ENCODE assay signal across 8 mouse cellular contexts in the genomic region with DNA sequence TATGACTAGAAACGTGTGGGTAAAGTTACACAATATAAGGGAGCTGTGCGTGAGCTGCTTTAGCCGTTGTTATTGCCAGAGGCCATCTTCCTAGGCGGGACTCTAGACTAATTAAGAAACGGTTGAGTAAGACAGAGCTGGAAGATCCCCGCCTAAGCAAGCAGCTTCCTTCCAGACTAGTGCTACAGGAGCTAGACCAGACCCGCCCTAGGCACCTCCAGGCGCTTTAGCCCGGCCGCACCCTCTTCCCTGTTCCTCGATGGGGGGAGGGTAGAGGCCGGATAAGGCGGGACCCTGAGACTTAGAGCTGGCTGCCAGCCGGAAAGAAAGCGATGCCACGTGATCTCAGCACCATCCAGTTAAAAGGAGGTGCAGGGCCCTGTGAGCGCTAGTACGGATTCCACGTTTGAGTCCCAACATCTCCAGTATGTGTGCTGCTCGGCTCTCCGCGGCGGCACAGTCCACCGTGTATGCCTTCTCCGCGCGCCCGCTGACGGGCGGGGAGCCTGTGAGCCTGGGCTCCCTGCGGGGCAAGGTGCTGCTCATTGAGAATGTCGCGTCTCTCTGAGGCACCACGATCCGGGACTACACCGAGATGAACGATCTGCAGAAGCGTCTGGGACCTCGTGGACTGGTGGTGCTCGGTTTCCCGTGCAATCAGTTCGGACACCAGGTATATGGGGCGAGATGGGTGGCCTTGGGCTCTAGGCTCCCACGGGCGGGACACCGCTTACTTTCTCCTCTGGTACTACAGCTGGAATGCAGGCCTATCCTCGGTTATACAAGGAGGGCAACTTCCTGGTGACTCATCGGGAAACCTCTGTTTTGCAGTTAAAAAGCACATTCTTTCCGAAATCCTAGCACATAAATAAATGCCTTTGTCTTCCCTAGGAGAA. TPM values are rescaled to one million over a fixed set of nuclear protein-coding genes. Genes with fewer than 3 reads are reported as not detected.
DNase-seq lines count a peak whose midpoint lies in the region; ATAC-seq and TF ChIP-seq lines count a peak whose summit lies in the region.

A gene (plus strand): TSS at position 18 of the 896 bp plus-strand sequence.

- H3K36me3 ChIP-seq in C2C12 (ENCODE audit: control insufficient read depth, insufficient read depth) (peaks cover 49% of the 10 kb centered on the region), myocyte (ENCODE audit: control insufficient read depth, insufficient read depth) (peaks cover 10% of the 10 kb centered on the region)
- peaks cover 95% of the 10 kb centered on the region for H3K36me3 ChIP-seq in erythroblast, embryonic 14.5 days (ENCODE audit: control insufficient read depth)
- peaks cover 12% of the 10 kb centered on the region for H3K36me3 ChIP-seq in heart, embryonic 11.5 days (ENCODE audit: control insufficient read depth, insufficient read depth, low read length)
- H3K36me3 ChIP-seq in kidney, embryonic 16.5 days (ENCODE audit: insufficient read depth, low read length): peaks cover 20% of the 10 kb centered on the region
- peaks cover 24% of the 10 kb centered on the region for H3K36me3 ChIP-seq in liver, adult 2 months (ENCODE audit: control insufficient read depth, insufficient read depth, low read length)
- peaks cover 5% of the 10 kb centered on the region for H3K36me3 ChIP-seq in splenic B cell, adult 2 months (ENCODE audit: control insufficient read depth, insufficient read depth, low read length, poor library complexity, severe bottlenecking)

- H3ac ChIP-seq in C2C12 (ENCODE audit: control insufficient read depth, insufficient read length, low read depth) (peak within 1 kb of the TSS; percentile 81), myocyte (ENCODE audit: control insufficient read depth, insufficient read length) (peak within 1 kb of the TSS; percentile 84)

- ATAC-seq in heart, embryonic 11.5 days (replicated peaks; ENCODE audit: insufficient number of reproducible peaks, low FRiP score, low TSS enrichment): peak; percentile 95
- peak; percentile 97 for ATAC-seq in kidney, embryonic 16.5 days (ENCODE audit: low FRiP score, low TSS enrichment)

- H3K4me1 ChIP-seq in erythroblast, embryonic 14.5 days (ENCODE audit: control insufficient read depth): peaks cover 58% of the 10 kb centered on the region
- H3K4me1 ChIP-seq in heart, embryonic 11.5 days (ENCODE audit: control insufficient read depth, insufficient read depth, low read length): peaks cover 26% of the 10 kb centered on the region
- H3K4me1 ChIP-seq in kidney, embryonic 16.5 days (ENCODE audit: insufficient read depth, low read length): peaks cover 35% of the 10 kb centered on the region
- peaks cover 16% of the 10 kb centered on the region for H3K4me1 ChIP-seq in liver, adult 2 months (ENCODE audit: control insufficient read depth, insufficient read depth, low read length)

- peak within 1 kb of the TSS; percentile 70 for H3K4me3 ChIP-seq in C2C12 (ENCODE audit: insufficient read depth, poor library complexity, severe bottlenecking)
- H3K4me3 ChIP-seq in erythroblast, embryonic 14.5 days (replicated peaks): peak within 1 kb of the TSS; percentile 74
- peak within 1 kb of the TSS; percentile 85 for H3K4me3 ChIP-seq in heart, embryonic 11.5 days (ENCODE audit: low read depth, low read length)
- peak within 1 kb of the TSS; percentile 78 for H3K4me3 ChIP-seq in kidney, embryonic 16.5 days (ENCODE audit: low read length)
- peak within 1 kb of the TSS; percentile 86 for H3K4me3 ChIP-seq in liver, adult 2 months (ENCODE audit: insufficient read depth, low read depth, low read length)
- H3K4me3 ChIP-seq in myocyte: peak within 1 kb of the TSS; percentile 56

- peak within 1 kb of the TSS; percentile 98 for H3K27ac ChIP-seq in heart, embryonic 11.5 days (ENCODE audit: low read depth, low read length)
- H3K27ac ChIP-seq in kidney, embryonic 16.5 days (ENCODE audit: low read length): peak within 1 kb of the TSS; percentile 97
- peak within 1 kb of the TSS; percentile 99 for H3K27ac ChIP-seq in liver, adult 2 months (replicated peaks; ENCODE audit: insufficient read depth, low read depth, low read length)

- H3K79me3 ChIP-seq in C2C12 (ENCODE audit: low read depth): peaks cover 12% of the 10 kb centered on the region

- H3K9me3 ChIP-seq in erythroblast, embryonic 14.5 days (ENCODE audit: control insufficient read depth, low read length): peaks cover 3% of the 10 kb centered on the region; the same call in 1 of the 2 replicates
- H3K9me3 ChIP-seq in heart, embryonic 11.5 days (replicated peaks; ENCODE audit: control insufficient read depth, low read length): no peaks in the 10 kb centered on the region
- H3K9me3 ChIP-seq in kidney, embryonic 16.5 days (ENCODE audit: low read length): no peaks in the 10 kb centered on the region

- H3K27me3 ChIP-seq in C2C12 (ENCODE audit: control insufficient read depth, insufficient read depth, insufficient read length): no peaks in the 10 kb centered on the region
- H3K27me3 ChIP-seq in erythroblast, embryonic 14.5 days (ENCODE audit: control insufficient read depth): no peaks in the 10 kb centered on the region
- H3K27me3 ChIP-seq in heart, embryonic 11.5 days (ENCODE audit: control insufficient read depth, insufficient read depth, low read length): no peaks in the 10 kb centered on the region
- no peaks in the 10 kb centered on the region for H3K27me3 ChIP-seq in kidney, embryonic 16.5 days (ENCODE audit: insufficient read depth, low read length)
- H3K27me3 ChIP-seq in liver, adult 2 months (ENCODE audit: control insufficient read depth, insufficient read depth, low read length): no peaks in the 10 kb centered on the region
- no peaks in the 10 kb centered on the region for H3K27me3 ChIP-seq in myocyte (ENCODE audit: control insufficient read depth, insufficient read depth, insufficient read length)
- H3K27me3 ChIP-seq in splenic B cell, adult 2 months (ENCODE audit: control insufficient read depth, insufficient read depth, low read length, poor library complexity, severe bottlenecking): no peaks in the 10 kb centered on the region

- TF ChIP-seq CTCF in C2C12 (IDR thresholded peaks at IDR 0.05; ENCODE audit: control insufficient read depth, insufficient read depth, insufficient read length): no peak
- no peak for TF ChIP-seq CTCF in brain, embryonic 14.5 days (IDR thresholded peaks at IDR 0.05; ENCODE audit: borderline replicate concordance, extremely low read depth, insufficient read depth, insufficient read length)
- no peak for TF ChIP-seq CTCF in liver, adult 2 months (IDR thresholded peaks at IDR 0.05; ENCODE audit: low read depth, low read length)

- under 1% methylated on average over 49 of the region's 49 CpGs for WGBS in heart, embryonic 11.5 days (ENCODE audit: insufficient replicate concordance)
- under 1% methylated on average over 49 of the region's 49 CpGs for WGBS in kidney, embryonic 16.5 days
- WGBS in liver, adult 2 months: under 1% methylated on average over 49 of the region's 49 CpGs

- TF ChIP-seq POLR2A in brain, embryonic 14.5 days (IDR thresholded peaks at IDR 0.05; ENCODE audit: borderline replicate concordance, extremely low read depth, insufficient read depth, insufficient read length, poor library complexity, severe bottlenecking): peak; percentile 87; the same call in 1 of the 2 replicates
- TF ChIP-seq POLR2A in liver, adult 2 months (IDR thresholded peaks at IDR 0.05; ENCODE audit: extremely low read depth, insufficient read depth, low read length): peak; percentile 99
- peak; percentile 98 for TF ChIP-seq POLR2A in myocyte (IDR thresholded peaks at IDR 0.05; ENCODE audit: insufficient read length, low read depth)

- peak within 1 kb of the TSS; percentile 77 for H3K4me2 ChIP-seq in heart, embryonic 11.5 days
- peak within 1 kb of the TSS; percentile 89 for H3K4me2 ChIP-seq in kidney, embryonic 16.5 days (replicated peaks; ENCODE audit: low read depth, low read length)
- H3K4me2 ChIP-seq in myocyte (ENCODE audit: low read depth): peak within 1 kb of the TSS; percentile 94

- H3K9ac ChIP-seq in heart, embryonic 11.5 days (ENCODE audit: low read depth, low read length): peak within 1 kb of the TSS; percentile 97
- peak within 1 kb of the TSS; percentile 90 for H3K9ac ChIP-seq in kidney, embryonic 16.5 days (replicated peaks; ENCODE audit: low read length)
- H3K9ac ChIP-seq in liver, adult 2 months (ENCODE audit: low read depth, low read length): peak within 1 kb of the TSS; percentile 93

- H3K79me2 ChIP-seq in C2C12 (ENCODE audit: control insufficient read depth, insufficient read depth): peaks cover 17% of the 10 kb centered on the region
- H3K79me2 ChIP-seq in liver, adult 2 months (ENCODE audit: control insufficient read depth, insufficient read depth, low read length): 0 out of 2 replicates have a peak, but pooled peaks cover 4% of the 10 kb centered on the region
- peaks cover 12% of the 10 kb centered on the region for H3K79me2 ChIP-seq in myocyte (ENCODE audit: control insufficient read depth, insufficient read depth)

- DNase-seq in brain, embryonic 14.5 days (ENCODE audit: low read depth): peak; percentile 97
- DNase-seq in liver, adult 2 months (ENCODE audit: extremely low read depth, low read depth, low spot score): peak; percentile 92
- DNase-seq in splenic B cell, adult 2 months (ENCODE audit: low read depth, low spot score): peak; percentile 91

TF ChIP-seq in C2C12, 6 proteins besides CTCF, POLR2A, EP300 and RAD21:
- TF ChIP-seq USF1 (IDR thresholded peaks at IDR 0.05; ENCODE audit: low read depth) (peak; percentile 96), MAX (IDR thresholded peaks at IDR 0.05) (peak; percentile 22), FOSL1 (IDR thresholded peaks at IDR 0.05; ENCODE audit: insufficient read depth, low read length, poor library complexity, severe bottlenecking) (no peak)

TF ChIP-seq in myocyte, 11 proteins besides CTCF, POLR2A, EP300 and RAD21:
- TF ChIP-seq USF1 (IDR thresholded peaks at IDR 0.05; ENCODE audit: low read depth): peak; percentile 97
- no peak for TF ChIP-seq TCF3 (IDR thresholded peaks at IDR 0.05; ENCODE audit: insufficient read length, low read depth)
- no peak for TF ChIP-seq MYOD1 (IDR thresholded peaks at IDR 0.05; ENCODE audit: control insufficient read depth in 1 of 3, insufficient read length in 2 of 3, low read depth in 2 of 3)
- TF ChIP-seq REST (IDR thresholded peaks at IDR 0.05; ENCODE audit: insufficient read depth, insufficient read length): peak; percentile 20
- peak; percentile 50 for TF ChIP-seq SRF (IDR thresholded peaks at IDR 0.05; ENCODE audit: control insufficient read depth, insufficient read length, low read depth)
- peak; percentile 100 for TF ChIP-seq POLR2AphosphoS2 (IDR thresholded peaks at IDR 0.05; ENCODE audit: insufficient read length, low read depth)

RNA-seq across cellular contexts. Expression of the gene that starts here (rescaled TPM):
- polyA plus RNA-seq in C2C12 (2012; fragmentation: generic; extraction: Trizol): 667 TPM
- 381 and 444 TPM in 2 replicates for polyA plus RNA-seq in brain, embryonic 14.5 days (2012; rRNA removed)
- 533 and 609 TPM in 2 replicates for polyA plus RNA-seq in erythroblast, embryonic 14.5 days (2012)
- 1,289 and 1,462 TPM in 2 replicates for polyA plus RNA-seq in heart, embryonic 11.5 days (2014; fragmentation: Nextera tagmentation; extraction: Ambion mirVana)
- polyA plus RNA-seq in kidney, embryonic 16.5 days (2015; fragmentation: Nextera tagmentation; extraction: Ambion mirVana): 686 and 695 TPM in 2 replicates
- 5,129 and 5,348 TPM in 2 replicates for total RNA-seq in liver, adult 2 months (2014; rRNA removed)
- polyA plus RNA-seq in liver, adult 2 months (2012; rRNA removed): 8,357 and 9,405 TPM in 2 replicates
- 393 TPM for polyA plus RNA-seq in myocyte (2012; fragmentation: generic; extraction: Trizol)

Comparison
In these comparisons a context has a peak if more than half of its experiments do, and no peak if none do; other contexts are left out.
1. Peak in every context shown above with its lines: DNase-seq, ATAC-seq, H3K4me3 ChIP-seq and H3K27ac ChIP-seq.